ENCODE assay signal across 13 mouse cellular contexts in genomic region chr1:133084708-133085416, GRCm38 (mm10). TPM values are rescaled to one million over a fixed set of nuclear protein-coding genes. Genes with fewer than 3 reads are reported as not detected.
A peak's percentile ranks its signal among the peaks of the same experiment; 100 is the strongest.
DNase-seq lines count a peak whose midpoint lies in the region; ATAC-seq lines count a peak whose summit lies in the region.
"Had no signal": no experiment of that assay in that cellular context is flagged by ENCODE, and none has a peak within 500 bp of the region (broad histone marks: within the 10 kb centered on the region; RNA-seq: fewer than 3 reads in every experiment).

No protein-coding gene starts in this region.

- no peak overlapping the region for H3K4me3 ChIP-seq in heart, embryonic 11.5 days (ENCODE audit: low read depth, low read length)
- no peak overlapping the region for H3K4me3 ChIP-seq in embryonic facial prominence, embryonic 10.5 days
- H3K4me3 ChIP-seq in liver, embryonic 16.5 days (ENCODE audit: low read depth, low read length) = no peak overlapping the region

- intact Hi-C loops in left cerebral cortex, postnatal 25 days (cut with DNase I) = loop anchor here (10.0 kb wide), 1 partner anchor 330 kb away; no protein-coding TSS in a partner anchor

- H3K4me2 ChIP-seq in heart, embryonic 11.5 days = peak overlapping the region; percentile 45
- H3K4me2 ChIP-seq in liver, embryonic 16.5 days (ENCODE audit: low read depth, low read length) = peak overlapping the region; percentile 33
- H3K4me2 ChIP-seq: hindbrain, embryonic 14.5 days; lung, embryonic 14.5 days had no signal

- no peaks in the 10 kb centered on the region for H3K9me3 ChIP-seq in heart, embryonic 11.5 days (replicated peaks; ENCODE audit: control insufficient read depth, low read length)
- no peaks in the 10 kb centered on the region for H3K9me3 ChIP-seq in embryonic facial prominence, embryonic 10.5 days
- no peaks in the 10 kb centered on the region for H3K9me3 ChIP-seq in liver, embryonic 16.5 days (replicated peaks; ENCODE audit: control insufficient read depth, low read length)

- H3K4me1 ChIP-seq in heart, embryonic 11.5 days (ENCODE audit: control insufficient read depth, insufficient read depth, low read length) = peaks cover 15% of the 10 kb centered on the region
- H3K4me1 ChIP-seq in embryonic facial prominence, embryonic 10.5 days = peaks cover 42% of the 10 kb centered on the region
- H3K4me1 ChIP-seq in liver, embryonic 16.5 days (ENCODE audit: control insufficient read depth, low read depth, low read length) = peaks cover 21% of the 10 kb centered on the region

- DNase-seq in heart, adult 9 months (ENCODE audit: low spot score in 2 of 2) = no peak
- DNase-seq in A20 (ENCODE audit: low read depth, low spot score) = peak; percentile 80
- DNase-seq in embryonic facial prominence, embryonic 10.5 days (ENCODE audit: low spot score) = no peak
- no peak for DNase-seq in left cerebral cortex, postnatal 25 days (ENCODE audit: low spot score in 2 of 2)
- DNase-seq in right cerebral cortex, adult 18-20 months = no peak
- no peak for DNase-seq in testis, postnatal 10 days (ENCODE audit: low spot score)
- DNase-seq: cerebellum, adult 11-12 months; embryo, embryonic 11 days; lung, embryonic 14.5 days had no signal

- ATAC-seq in heart, embryonic 11.5 days (replicated peaks; ENCODE audit: insufficient number of reproducible peaks, low FRiP score, low TSS enrichment) = no peak
- no peak for ATAC-seq in liver, embryonic 16.5 days (ENCODE audit: low read depth)
- ATAC-seq: CD4-positive, CD25-positive, alpha-beta regulatory T cell, adult 4 months had no signal

- H3K36me3 ChIP-seq in heart, embryonic 11.5 days (ENCODE audit: control insufficient read depth, insufficient read depth, low read length) = peaks cover 5% of the 10 kb centered on the region
- H3K36me3 ChIP-seq in embryonic facial prominence, embryonic 10.5 days (replicated peaks) = peaks cover 78% of the 10 kb centered on the region
- H3K36me3 ChIP-seq in liver, embryonic 16.5 days (ENCODE audit: control insufficient read depth, insufficient read depth) = no peaks in the 10 kb centered on the region

- no peaks in the 10 kb centered on the region for H3K27me3 ChIP-seq in heart, embryonic 11.5 days (ENCODE audit: control insufficient read depth, insufficient read depth, low read length)
- H3K27me3 ChIP-seq in embryonic facial prominence, embryonic 10.5 days (replicated peaks; ENCODE audit: low read depth, poor library complexity, severe bottlenecking) = no peaks in the 10 kb centered on the region
- no peaks in the 10 kb centered on the region for H3K27me3 ChIP-seq in liver, embryonic 16.5 days (ENCODE audit: control insufficient read depth, insufficient read depth, low read depth, low read length)

- 72% methylated on average over 14 of the region's 14 CpGs for WGBS in heart, embryonic 11.5 days (ENCODE audit: insufficient replicate concordance)
- 80% methylated on average over 14 of the region's 14 CpGs for WGBS in embryonic facial prominence, embryonic 10.5 days
- 61% methylated on average over 14 of the region's 14 CpGs for WGBS in liver, embryonic 16.5 days (ENCODE audit: insufficient replicate concordance)

- H3K27ac ChIP-seq in heart, embryonic 11.5 days (ENCODE audit: low read depth, low read length) = no peak overlapping the region
- 0 out of 2 replicates have a peak overlapping the region, but pooled peaks have one; percentile 24 for H3K27ac ChIP-seq in embryonic facial prominence, embryonic 10.5 days (replicated peaks)
- H3K27ac ChIP-seq in liver, embryonic 16.5 days (ENCODE audit: low read length) = no peak overlapping the region
- H3K27ac ChIP-seq: hindbrain, embryonic 14.5 days had no signal

- no peak overlapping the region for H3K9ac ChIP-seq in heart, embryonic 11.5 days (ENCODE audit: low read depth, low read length)
- no peak overlapping the region for H3K9ac ChIP-seq in liver, embryonic 16.5 days (ENCODE audit: low read depth, low read length)
- H3K9ac ChIP-seq: hindbrain, embryonic 14.5 days; lung, embryonic 14.5 days had no signal

RNA-seq across cellular contexts. Expression of gene Pik3c2b, which starts 39.4 kb away (rescaled TPM):
- polyA plus RNA-seq in heart, embryonic 11.5 days (2014; fragmentation: Nextera tagmentation; extraction: Ambion mirVana) = 7.7 and 10.3 TPM in 2 replicates
- polyA plus RNA-seq in embryonic facial prominence, embryonic 10.5 days (2016; fragmentation: Nextera tagmentation; extraction: Ambion mirVana) = 8.6 and 10.5 TPM in 2 replicates
- 0.85 and 1.2 TPM in 2 replicates for polyA plus RNA-seq in liver, embryonic 16.5 days (2015; fragmentation: Nextera tagmentation; extraction: Ambion mirVana)
- 10 to 100 TPM; 12.8 to 18.2 TPM for total RNA-seq in left cerebral cortex, postnatal 25 days (2021)

RNA-seq across cellular contexts. Expression of gene Ppp1r15b, which starts 46.1 kb away (rescaled TPM):
- polyA plus RNA-seq in heart, embryonic 11.5 days (2014; fragmentation: Nextera tagmentation; extraction: Ambion mirVana) = 33.6 and 40.8 TPM in 2 replicates
- 49.4 and 57.3 TPM in 2 replicates for polyA plus RNA-seq in embryonic facial prominence, embryonic 10.5 days (2016; fragmentation: Nextera tagmentation; extraction: Ambion mirVana)
- 46.1 and 48.9 TPM in 2 replicates for polyA plus RNA-seq in liver, embryonic 16.5 days (2015; fragmentation: Nextera tagmentation; extraction: Ambion mirVana)
- 10 to 100 TPM; 43.4 to 45.7 TPM for total RNA-seq in left cerebral cortex, postnatal 25 days (2021)

RNA-seq across cellular contexts. Expression of gene Mdm4, which starts 54.5 kb away (rescaled TPM):
- 34.4 and 41.2 TPM in 2 replicates for polyA plus RNA-seq in heart, embryonic 11.5 days (2014; fragmentation: Nextera tagmentation; extraction: Ambion mirVana)
- 37.7 and 41.4 TPM in 2 replicates for polyA plus RNA-seq in embryonic facial prominence, embryonic 10.5 days (2016; fragmentation: Nextera tagmentation; extraction: Ambion mirVana)
- polyA plus RNA-seq in liver, embryonic 16.5 days (2015; fragmentation: Nextera tagmentation; extraction: Ambion mirVana) = 12.7 and 13.4 TPM in 2 replicates
- total RNA-seq in left cerebral cortex, postnatal 25 days (2021) = 10 to 100 TPM; 73.9 to 92.0 TPM
